Mouse (Mus musculus) liver, embryonic 14.5 days (tissue): ENCODE data around the gene Acox2.

Experiments
- CTCF ChIP-seq: IDR thresholded peaks from 2 replicates; pipeline ENCODE4 v1.5.1; 2016; ENCODE audit warnings: antibody characterized with exemption, low read depth, control low read depth
- EP300 ChIP-seq: IDR thresholded peaks from 2 replicates; pipeline ENCODE4 v1.6.1; 2016; ENCODE audit warnings: antibody characterized with exemption, low read depth

- no peak for TF ChIP-seq CTCF
- no peak for TF ChIP-seq EP300
Measured at GRCm38 (mm10) chr14:8249206-8249605, 9.9 kb downstream of the Acox2 start.
